Mouse (Mus musculus): Measurements from ENCODE around the gene Esrrb.

Esrrb gene

DNA sequence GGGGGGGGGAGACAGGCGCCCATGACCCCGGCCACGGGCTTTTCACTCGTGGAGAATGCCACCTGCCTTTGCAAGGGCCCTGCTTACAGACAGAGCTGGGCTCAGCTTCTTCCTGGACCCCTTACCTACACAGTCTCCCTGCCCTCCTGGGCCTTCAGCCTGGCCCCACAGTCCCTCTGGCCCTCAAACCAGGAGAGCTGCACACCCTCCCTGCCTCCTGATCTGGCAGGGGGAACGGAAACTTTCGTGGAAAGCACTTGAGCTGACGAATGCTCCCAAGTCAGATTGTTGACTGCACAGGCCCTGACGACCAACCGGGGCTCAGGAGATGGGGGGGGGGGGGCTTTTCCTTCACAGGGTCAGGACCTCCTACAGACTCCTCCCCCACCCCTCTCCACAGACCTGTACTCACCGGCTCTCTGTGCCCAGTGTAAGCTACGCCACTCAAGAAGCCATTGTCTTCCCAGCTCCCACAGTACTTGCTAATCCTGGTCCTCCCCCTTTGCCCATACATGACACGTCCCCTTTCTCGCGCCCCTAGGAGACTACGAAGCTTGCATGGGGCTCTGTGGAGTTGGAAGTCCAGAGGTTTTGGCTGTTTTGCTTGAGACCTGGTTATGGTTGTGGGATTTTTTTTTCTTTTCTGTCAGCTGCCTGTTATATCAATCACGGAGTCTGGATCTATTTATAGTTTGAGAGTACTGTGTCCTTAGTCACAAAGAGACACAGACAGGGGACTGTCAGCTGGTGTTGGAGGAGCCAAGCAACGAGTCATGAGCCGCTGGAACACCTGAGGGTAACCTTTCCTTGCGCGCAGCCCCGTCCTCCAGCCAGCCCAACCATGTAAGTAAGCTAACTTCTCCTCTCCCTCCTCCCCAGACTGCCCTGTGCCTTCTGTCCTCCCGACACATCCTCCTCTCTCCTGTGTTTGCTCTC is at the start of gene Esrrb:
Gene Esrrb, plus strand, starts transcription at position 422 of the 936 bp plus-strand sequence.
- in situ Hi-C loops (cut with MboI, MseI) = no loop called here

DNA sequence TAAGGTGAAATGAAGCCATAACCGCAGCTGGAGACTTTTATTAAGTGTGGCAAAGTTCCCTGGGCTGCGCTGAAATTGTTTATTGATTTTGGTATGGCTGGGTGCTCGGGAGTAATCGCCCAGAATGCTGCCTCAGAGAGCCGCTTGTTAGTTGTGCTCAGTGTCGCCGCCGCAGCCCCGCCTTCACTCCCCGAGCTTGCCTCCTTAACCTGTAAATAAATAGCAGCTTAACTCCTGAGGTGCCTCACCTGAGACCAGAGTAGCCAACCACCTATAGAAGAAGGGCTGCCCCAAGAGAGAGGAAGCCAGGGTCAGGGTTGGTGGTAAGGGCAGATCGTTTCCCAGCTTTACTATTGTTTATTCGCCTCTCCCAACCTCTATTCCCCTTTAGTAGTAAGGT is 40.3 kb upstream of the Esrrb start:
- in situ Hi-C loops (cut with MboI, MseI) = no loop called here

DNA sequence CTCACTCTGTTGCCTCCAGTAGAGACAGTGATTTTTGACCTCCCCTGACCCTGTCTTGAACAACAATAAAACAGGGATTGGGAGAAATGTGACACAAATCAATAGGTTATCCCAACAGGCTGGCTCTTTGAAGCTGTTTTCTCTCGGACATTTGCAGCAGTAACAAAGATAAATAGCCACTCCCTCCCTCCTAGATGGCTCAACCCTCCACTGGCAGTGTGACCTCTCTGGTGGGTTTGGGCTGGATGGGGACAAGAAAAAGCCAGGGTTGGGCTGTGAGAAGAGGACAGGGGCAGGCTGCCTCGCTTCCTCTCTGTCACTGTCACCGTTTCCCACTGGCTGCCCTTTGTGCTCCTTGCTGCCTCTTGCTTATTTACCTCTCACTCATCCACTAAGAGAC is 36.6 kb upstream of the Esrrb start:
- in situ Hi-C loops (cut with MboI, MseI) = no loop called here

DNA sequence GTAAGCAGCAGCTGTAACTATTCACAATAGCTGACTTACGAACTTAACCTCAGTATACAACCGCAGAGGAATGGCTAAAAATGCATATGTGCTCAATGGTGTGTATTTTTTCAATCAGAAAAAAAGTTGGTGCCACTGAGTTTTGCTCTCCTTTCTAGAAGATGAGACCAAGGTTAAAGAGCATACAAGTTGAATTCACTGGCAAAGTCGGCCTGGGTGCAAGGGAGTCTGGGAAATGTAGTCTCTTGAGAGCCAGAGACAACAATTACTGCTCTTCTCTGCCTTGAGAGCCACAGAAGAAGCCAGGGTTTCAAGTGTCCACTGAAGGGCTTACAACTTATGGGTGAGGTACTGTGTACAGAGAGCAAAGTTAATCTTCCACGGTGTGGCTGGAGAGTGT is 31.1 kb upstream of the Esrrb start:
- in situ Hi-C loops (cut with MboI, MseI) = no loop called here

DNA sequence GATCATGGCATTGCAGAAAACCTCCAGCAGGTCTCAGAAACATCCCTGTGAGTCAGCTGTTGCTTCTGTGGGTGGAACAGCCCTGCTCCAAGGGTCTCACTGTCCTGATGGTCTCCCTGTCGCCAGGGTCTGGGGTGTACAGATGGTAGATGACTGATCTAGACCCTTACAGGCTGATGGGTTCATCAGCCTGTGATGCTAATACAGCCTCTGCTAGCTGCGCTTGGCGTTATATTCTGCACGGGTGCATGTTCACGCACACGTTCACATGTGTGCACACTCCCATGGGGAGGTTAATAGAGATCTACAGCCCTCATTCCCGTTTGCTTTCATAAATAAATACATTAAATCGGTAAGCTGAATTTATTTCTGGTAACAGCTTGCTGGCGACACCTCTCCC is 30.2 kb upstream of the Esrrb start:
- in situ Hi-C loops (cut with MboI, MseI) = no loop called here

DNA sequence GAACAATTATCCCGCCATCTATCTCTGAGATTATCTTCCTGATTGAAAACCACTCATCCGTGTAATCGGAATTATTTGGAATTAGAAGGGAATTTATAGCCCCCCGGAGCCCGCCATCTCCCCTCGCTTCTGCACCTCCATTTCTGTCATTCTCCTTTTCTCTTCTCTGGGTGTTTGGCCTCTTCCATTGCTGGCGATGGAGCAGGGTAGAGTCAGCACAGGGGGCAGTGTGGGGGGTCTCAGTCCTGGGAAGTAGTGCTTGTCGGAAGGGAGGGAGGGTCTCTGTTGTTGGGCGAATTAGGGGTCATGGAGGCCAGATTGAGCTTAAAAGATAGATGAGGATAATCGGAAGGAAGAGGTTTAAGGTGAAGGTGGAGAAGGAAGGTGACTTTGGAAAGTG is 29.7 kb upstream of the Esrrb start:
- in situ Hi-C loops (cut with MboI, MseI) = no loop called here

DNA sequence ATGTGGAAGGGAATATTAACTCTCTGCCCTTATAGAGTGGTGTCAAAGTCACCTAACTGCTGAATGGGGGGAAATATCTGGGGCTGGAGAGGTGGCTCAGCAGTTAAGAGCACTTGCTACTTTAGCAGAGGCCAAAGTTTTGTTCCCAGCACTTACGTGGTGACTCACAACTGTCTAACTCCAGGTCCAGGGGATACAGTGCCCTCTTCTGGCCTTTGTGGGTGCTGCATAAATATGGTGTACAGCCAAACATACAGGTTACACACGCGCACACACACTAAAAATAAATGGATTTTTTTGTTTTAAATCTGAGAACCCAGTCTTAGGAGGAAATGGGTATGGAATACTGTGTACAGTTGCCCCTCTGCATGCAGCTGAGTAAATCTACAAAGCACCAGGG is 24.7 kb upstream of the Esrrb start:
- in situ Hi-C loops (cut with MboI, MseI) = no loop called here

DNA sequence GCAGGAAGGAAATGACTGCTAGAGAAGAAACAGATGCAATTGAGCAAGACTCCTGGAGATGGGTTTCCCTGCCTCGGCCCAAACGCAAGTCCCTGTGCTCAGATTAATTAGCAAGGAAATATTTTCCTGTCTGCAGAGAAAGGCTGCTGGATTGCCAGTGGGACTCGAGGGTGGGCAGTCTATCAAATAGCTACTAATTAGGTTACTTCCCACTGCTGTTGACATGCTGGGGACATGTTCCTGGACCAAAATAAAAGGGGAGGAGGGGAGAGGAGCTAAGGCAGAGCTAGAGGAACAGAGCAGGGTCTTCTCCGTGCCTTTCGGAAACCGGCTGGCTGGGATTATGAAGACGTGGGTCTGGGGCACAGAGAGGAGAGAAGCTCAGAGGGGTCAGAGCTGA is 24.0 kb upstream of the Esrrb start:
- in situ Hi-C loops (cut with MboI, MseI) = no loop called here

DNA sequence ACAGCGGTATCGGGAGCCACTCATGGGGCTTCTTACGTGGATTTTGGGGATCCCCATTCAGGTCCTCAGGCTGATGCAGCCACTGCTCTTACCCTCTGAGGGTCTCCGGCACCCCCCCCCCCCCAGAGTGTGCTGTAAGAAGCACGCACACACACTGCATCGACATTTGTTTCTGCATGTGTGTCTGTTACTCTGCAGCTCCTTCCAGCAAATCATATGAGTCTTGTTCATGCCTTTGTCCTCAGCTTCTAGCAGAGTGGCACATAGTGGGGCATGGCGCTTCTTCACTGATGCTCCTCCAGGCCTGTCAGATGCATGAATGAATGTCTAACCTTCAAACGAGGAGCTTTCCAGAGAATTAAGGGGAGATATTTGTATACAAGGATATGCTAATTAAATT is 11.4 kb upstream of the Esrrb start:
- in situ Hi-C loops (cut with MboI, MseI) = no loop called here

DNA sequence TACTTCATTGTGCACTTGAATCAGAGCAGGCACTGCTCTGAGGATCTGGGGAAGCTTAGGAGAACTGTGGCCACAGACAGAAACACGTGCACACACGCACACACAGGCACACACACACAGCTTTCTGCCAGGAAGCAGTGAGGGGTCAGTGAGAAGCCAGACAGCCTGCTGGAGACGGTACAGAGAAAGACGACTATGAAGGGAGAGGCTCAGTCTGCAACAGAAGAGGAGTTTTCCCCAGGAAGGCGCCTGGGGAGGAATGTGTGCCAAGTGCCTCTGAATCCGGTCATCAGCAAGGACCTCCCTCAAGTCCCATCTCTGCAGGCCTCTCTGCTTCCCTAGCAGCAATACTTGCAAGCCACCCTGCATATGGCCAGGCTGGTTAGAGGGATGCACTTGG is 1.5 kb upstream of the Esrrb start:
- in situ Hi-C loops (cut with MboI, MseI) = no loop called here

DNA sequence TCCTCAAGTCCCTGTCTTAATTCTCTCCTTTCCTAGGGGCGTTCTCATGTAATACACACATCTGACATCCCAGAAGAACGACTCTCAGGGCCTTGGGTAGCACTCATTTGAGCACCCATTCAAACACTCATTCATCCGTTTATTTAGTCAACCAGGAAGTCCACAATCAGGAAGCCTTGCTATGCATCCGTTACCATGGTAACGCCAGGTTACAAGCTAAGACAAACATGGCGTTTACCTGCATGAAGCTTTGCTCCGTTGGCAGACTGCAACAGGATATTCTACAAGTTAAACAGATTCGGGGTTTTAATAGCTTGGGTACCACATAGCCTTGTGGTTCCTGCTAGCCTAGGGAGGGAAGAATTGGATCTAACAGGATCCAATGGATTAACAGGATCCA is 1.0 kb upstream of the Esrrb start:
- in situ Hi-C loops (cut with MboI, MseI) = no loop called here

DNA sequence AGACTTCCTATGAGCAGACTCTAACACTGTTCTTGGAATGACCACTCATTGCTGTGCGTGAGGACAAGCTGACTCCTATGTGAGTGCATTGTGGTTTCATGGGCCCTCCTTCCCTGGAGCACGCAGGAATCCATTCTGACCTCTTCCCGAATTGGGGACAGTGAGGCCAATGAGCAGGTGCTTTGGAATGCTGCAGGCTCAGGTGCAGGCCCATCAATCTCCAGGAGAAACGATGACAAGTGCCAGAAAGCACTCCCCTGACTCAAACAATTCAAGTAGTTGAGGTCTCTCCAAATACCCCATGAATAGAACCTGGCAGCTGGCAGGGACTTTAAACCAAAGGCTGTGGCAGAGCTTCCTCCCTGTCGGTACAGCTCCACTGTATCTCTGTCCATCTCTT is 3.4 kb downstream of the Esrrb start:
- in situ Hi-C loops (cut with MboI, MseI) = no loop called here

DNA sequence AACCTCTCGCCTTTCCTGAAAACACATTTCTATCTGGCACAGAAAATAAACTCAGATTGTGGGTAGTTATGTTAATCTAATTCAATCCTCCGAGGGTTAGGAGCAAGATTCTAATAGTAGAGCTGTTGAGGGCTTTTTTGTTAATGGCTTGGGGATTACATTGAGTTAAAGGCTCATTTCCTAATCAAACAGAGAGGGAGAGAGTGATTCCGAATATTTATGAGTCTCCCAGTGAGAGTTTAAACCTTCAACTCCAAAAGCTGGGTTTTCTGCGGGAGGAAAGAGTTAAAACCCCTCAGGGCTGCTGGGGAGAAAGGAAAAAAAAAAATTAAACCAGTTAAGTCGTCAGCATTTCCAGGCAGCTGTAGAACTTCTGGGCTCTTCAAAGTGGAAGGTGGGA is 3.8 kb downstream of the Esrrb start:
- in situ Hi-C loops (cut with MboI, MseI) = no loop called here

DNA sequence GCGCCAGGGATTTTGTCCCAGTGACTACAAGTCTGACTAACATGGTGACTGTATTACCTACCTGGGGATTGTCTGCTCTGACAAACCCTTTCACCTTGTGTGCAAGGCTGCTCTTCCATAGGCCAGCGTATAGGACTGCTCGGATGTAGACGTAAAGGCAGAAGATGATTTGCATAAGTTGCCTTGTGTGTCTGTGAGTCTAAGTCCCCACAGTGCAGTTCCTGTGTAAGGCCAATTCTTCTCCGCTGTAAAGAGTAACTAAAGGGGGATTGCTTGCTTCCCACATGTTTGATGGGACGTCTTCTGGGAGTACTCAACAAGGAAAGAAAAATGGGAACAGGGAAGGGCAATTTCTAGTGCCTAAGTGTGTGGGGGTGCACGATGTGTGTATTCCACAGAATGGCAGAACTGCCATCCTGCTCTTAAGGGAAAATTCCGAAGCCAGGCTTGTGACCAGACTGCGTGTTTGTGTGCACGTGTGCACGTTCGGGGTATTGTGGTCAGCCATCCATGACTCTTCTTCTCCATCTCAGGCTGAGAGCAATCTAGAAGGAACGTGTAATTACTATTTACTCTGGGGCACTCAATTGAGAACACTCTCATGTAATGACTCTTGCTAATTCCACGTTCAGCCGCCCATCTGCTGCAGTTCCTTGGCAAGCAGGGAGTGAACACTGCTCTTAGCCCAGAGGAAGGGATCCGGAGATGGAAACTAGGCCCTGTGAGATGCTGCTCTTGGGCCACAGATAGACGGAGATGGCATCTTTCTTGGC is 9.9 kb downstream of the Esrrb start:
- in situ Hi-C loops (cut with MboI, MseI) = no loop called here

DNA sequence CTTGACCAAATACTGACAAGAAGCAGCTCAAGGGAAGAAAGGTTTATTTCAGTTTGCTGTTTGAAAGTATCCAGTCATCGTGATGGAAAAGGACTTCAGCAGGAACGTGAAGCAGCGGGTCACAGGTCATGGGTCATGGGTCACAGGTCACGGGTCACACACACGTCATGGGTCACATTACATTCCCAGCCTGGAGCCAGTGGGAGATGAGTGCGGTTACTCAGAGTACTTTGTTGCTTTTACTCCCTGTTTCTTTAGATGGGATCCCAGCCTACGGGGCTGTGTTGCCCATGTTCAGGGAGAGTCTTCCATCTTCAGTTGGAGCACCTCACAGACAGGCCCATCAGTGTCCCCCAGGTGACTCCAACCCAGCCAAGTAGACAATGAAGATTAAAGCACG is 13.4 kb downstream of the Esrrb start:
- in situ Hi-C loops (cut with MboI, MseI) = no loop called here

DNA sequence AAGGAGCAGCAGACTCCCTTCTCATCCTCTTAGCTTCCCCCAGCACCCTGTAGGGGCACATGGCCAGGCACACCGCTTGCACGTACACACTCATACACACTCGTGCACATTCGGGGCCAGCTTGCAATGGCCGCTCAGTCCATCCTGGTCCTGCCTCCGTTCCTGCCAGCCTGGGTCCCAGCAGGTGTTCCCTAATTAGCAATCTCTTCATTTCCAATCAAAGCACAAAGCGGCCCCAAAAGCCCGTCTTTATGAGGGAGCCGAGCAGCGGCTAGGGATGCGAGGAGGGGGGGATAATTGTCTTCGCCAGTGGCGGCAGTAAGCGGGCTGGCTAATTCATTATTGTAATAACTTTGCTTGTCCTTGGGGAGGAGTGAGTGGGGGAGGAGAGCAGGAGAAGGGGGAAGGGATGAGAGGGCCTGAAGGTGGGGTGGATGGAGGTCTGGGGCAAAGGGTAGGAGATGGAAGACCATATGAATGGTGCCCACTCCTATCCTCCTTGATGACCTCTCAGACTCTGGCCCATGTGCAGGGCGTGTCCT is 18.8 kb downstream of the Esrrb start:
- in situ Hi-C loops (cut with MboI, MseI) = no loop called here

DNA sequence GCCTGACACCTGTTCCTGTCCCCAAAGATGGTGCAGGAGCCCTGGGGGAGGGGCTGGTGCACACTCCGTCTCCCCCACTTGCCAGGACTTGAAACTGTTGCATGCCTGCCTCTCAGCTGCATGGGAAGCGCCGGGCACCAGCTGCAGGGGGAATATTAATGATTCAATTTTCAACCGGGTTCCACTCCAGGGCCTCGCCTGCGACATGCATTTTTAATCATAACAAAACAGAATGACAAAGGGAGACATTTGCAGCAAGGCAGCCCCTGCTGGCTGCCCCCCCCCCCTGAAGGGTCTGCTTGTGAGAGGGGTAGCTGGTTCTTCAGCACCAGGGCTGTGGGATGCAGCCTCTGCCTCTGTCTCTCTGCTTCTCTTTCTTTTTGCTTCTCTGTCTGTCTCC is 22.9 kb downstream of the Esrrb start:
- in situ Hi-C loops (cut with MboI, MseI) = no loop called here

DNA sequence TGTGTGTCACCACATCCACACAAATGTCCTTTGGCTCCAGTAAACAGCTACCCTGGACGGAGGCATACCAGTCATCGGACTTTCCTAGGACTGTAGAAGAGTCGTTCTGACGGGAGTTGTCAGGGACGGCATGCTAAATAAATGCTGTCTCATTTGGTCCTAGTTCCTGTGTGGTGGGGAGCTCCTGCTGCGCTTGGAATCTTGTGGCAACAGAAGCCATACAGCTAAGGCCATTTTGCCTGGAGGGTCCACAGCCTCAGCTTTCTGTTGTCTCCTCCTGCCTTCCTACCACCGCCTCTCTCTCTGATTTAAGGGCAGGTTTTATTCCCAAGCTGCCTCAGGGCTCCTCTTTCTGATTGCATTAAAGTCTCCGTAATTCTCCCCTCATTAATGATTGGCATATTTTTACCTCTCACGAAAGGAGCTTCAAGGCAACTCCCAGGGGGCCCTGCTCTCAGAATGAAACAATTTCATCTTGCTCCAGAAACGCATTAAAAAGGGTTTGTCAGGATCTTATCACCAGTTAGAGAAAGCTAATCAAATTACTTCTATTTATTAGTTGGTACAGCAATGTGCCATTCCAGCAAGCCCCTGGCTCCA is 26.9 kb downstream of the Esrrb start:
- in situ Hi-C loops (cut with MboI, MseI) = no loop called here

DNA sequence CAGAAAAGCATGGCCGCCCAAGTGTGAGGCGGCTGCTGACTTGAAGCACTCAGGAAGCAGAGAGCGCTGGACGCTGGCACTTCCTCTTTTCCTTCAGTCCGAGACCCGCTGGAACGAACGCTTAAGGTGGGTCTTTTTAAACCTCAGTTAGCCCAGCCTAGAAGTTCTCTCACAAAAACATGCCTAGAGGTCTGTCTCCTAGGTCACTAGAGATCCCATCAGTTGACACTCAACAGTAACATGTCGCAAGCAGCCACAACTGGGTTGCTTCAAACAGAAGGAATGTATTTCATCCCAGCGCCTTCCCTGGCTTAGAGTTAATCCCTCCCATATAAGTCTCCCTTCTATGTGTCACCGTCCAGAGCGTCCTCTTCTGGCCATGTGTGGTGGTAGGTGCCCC is 33.9 kb downstream of the Esrrb start:
- in situ Hi-C loops (cut with MboI, MseI) = loop anchor here (10.0 kb wide), 1 partner anchor 530 kb away; no protein-coding TSS in a partner anchor

DNA sequence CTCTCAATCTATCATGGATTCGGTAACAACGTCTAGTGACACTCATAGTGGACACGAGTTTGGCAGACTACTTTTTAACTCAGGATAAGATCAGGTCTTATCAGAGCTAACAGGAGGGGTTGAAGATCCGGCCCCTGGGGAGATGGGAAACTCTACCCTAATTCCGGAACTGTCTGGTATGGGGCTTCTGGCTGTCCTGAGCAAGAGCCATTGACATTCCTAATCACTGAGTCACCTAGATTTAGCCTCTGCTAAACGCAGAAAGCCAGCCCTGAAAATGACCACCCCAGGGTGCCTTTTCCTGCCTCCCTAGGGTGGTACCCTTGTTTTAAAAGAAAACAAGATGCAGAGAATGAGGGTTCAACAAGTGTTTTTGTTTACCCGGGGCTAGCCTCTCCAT is 34.4 kb downstream of the Esrrb start:
- in situ Hi-C loops (cut with MboI, MseI) = loop anchor here (10.0 kb wide), 1 partner anchor 531 kb away; no protein-coding TSS in a partner anchor

DNA sequence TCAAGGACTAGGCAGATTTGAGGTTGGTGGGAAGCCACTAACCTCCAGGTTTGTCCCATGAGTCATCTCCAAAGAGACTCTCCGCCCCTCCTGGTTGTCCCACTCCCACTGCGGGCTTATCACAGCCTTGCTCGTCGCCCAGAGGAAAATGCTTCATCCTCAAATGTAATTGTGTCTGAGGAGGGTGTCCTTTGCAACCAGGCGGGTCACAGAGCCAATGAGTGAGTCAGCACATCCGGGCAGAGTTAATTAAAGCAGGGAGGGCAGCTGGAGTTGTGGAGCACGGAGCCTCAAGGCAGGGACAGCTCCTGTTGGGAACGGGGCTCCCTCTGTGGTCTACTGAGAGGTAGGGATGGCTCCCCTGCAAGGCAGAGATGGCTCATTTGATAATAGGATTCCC is 37.8 kb downstream of the Esrrb start:
- in situ Hi-C loops (cut with MboI, MseI) = loop anchor here (10.0 kb wide), 1 partner anchor 534 kb away; no protein-coding TSS in a partner anchor

DNA sequence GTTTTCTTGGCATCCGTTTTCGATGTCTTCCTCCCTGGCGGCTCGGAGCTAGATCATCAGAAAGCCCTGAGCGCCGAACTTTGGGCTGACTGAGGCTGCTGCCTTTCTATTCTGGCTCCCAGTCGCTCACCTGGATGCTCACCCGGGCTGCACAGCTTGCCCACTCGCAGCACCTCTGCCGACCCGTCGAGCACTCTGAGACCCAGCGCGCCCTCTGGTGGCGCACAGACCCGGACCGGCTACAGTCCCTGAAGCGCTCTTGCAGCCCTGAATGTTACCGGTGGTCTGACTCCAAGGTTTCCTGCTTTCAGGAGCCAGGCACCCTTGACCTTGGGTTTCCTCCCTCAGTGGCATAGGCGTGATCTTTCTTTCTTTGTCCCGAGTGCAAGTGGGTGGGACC is 41.8 kb downstream of the Esrrb start:
- in situ Hi-C loops (cut with MboI, MseI) = loop anchor here (10.0 kb wide), 1 partner anchor 268 kb away; no protein-coding TSS in a partner anchor

Measured in T-helper 2 cell (primary cell).